Mouse (Mus musculus) erythroblast, adult 5-6 weeks (primary cell): ENCODE results near the gene Ube4b. TPM values are rescaled to one million over a fixed set of nuclear protein-coding genes. Genes with fewer than 3 reads are reported as not detected.

Source experiments
- ATAC-seq: replicated peaks from 2 replicates; pipeline ENCODE4 v1.8.0; 2016; ENCODE audit warnings: moderate number of reproducible peaks, mild to moderate bottlenecking, moderate TSS enrichment, inconsistent platforms; ENCODE audit not compliant: poor library complexity, low FRiP score, severe bottlenecking
- total RNA-seq, 2 experiments: library from RNA; stranded (forward) in 1 of 2; stranded (reverse) in 1 of 2; fragments of 150-400 nt in 1 of 2; fragments of 200-764, 138-1000 nt in 1 of 2; gene quantifications; 2 replicates each; pipeline versions ENCODE4 v1.2.3 to v1.2.4; 2015 to 2017; ENCODE audit warnings: low replicate concordance in 2 of 2

Ube4b gene
- total RNA-seq, 2 experiments from 2014 or later = 34.8 to 37.1 TPM

GRCm38 (mm10) chr4:149398181-149398735 is 28.3 kb downstream of the Ube4b start:
- ATAC-seq = no peak

- no peak for ATAC-seq
These were observed 29.9 kb downstream of the Ube4b start for GRCm38 (mm10) chr4:149396433-149397306.

GRCm38 (mm10) chr4:149395581-149395980 is 31.0 kb downstream of the Ube4b start:
- ATAC-seq = no peak

GRCm38 (mm10) chr4:149394292-149394691 is 32.3 kb downstream of the Ube4b start:
- ATAC-seq = no peak

- no peak for ATAC-seq
These were observed 33.1 kb downstream of the Ube4b start for GRCm38 (mm10) chr4:149393311-149393995.

GRCm38 (mm10) chr4:149392359-149392758 is 34.2 kb downstream of the Ube4b start:
- no peak for ATAC-seq

GRCm38 (mm10) chr4:149381001-149381400 is 45.5 kb downstream of the Ube4b start:
- ATAC-seq = no peak

GRCm38 (mm10) chr4:149379881-149380280 is 46.7 kb downstream of the Ube4b start:
- no peak for ATAC-seq

- ATAC-seq = no peak
These were observed 47.7 kb downstream of the Ube4b start for GRCm38 (mm10) chr4:149378819-149379218.

GRCm38 (mm10) chr4:149376034-149376433 is 50.5 kb downstream of the Ube4b start:
- no peak for ATAC-seq

GRCm38 (mm10) chr4:149374662-149375061 is 51.9 kb downstream of the Ube4b start:
- ATAC-seq = no peak

GRCm38 (mm10) chr4:149373927-149374326 is 52.6 kb downstream of the Ube4b start:
- no peak for ATAC-seq

GRCm38 (mm10) chr4:149373431-149373830 is 53.1 kb downstream of the Ube4b start:
- no peak for ATAC-seq

- no peak for ATAC-seq
These were observed 60.7 kb downstream of the Ube4b start for GRCm38 (mm10) chr4:149365702-149366370.

- ATAC-seq = no peak
These were observed 61.7 kb downstream of the Ube4b start for GRCm38 (mm10) chr4:149364896-149365295.

GRCm38 (mm10) chr4:149361051-149361450 is 65.5 kb downstream of the Ube4b start:
- ATAC-seq = no peak

GRCm38 (mm10) chr4:149360647-149361046 is 65.9 kb downstream of the Ube4b start:
- no peak for ATAC-seq

GRCm38 (mm10) chr4:149357982-149358381 is 68.6 kb downstream of the Ube4b start:
- ATAC-seq = no peak

GRCm38 (mm10) chr4:149354671-149355070 is 71.9 kb downstream of the Ube4b start:
- ATAC-seq = no peak

- ATAC-seq = no peak
These were observed 74.9 kb downstream of the Ube4b start for GRCm38 (mm10) chr4:149351596-149352150.
